Mouse (Mus musculus): ENCODE data around the gene Meiob. TPM values are rescaled to one million over a fixed set of nuclear protein-coding genes. Genes with fewer than 3 reads are reported as not detected.
A peak's percentile ranks its signal among the peaks of the same experiment; 100 is the strongest.

The Meiob gene
- total RNA-seq, 4 experiments from 2014 or later: 0.19 TPM; not detected in 3

GRCm38 (mm10) chr17:24874405-24874745 lies 70.3 kb downstream of the Meiob start:
- no peak for DNase-seq (ENCODE audit: low spot score)

DNA sequence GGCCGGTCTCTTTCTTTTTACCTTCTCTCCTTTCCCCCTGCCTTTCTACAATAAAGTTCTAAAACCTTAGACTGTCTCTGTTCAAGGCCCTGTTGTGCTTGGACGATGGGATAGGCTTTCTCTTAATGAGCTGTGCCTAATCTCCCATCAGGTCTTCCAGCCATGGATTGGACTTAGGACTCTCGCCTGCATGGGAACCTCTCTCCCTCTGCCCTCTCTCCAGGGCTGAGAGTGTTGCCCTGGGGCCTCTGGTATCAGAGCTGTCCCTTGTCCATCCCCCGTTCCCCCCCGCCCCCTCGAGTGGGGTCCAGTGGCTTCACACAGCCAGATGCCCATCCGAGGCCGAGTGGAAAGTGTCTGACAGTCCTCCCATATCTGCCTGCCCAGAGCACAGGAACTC lies 70.9 kb downstream of the Meiob start:
- DNase-seq (ENCODE audit: low spot score): no peak

DNA sequence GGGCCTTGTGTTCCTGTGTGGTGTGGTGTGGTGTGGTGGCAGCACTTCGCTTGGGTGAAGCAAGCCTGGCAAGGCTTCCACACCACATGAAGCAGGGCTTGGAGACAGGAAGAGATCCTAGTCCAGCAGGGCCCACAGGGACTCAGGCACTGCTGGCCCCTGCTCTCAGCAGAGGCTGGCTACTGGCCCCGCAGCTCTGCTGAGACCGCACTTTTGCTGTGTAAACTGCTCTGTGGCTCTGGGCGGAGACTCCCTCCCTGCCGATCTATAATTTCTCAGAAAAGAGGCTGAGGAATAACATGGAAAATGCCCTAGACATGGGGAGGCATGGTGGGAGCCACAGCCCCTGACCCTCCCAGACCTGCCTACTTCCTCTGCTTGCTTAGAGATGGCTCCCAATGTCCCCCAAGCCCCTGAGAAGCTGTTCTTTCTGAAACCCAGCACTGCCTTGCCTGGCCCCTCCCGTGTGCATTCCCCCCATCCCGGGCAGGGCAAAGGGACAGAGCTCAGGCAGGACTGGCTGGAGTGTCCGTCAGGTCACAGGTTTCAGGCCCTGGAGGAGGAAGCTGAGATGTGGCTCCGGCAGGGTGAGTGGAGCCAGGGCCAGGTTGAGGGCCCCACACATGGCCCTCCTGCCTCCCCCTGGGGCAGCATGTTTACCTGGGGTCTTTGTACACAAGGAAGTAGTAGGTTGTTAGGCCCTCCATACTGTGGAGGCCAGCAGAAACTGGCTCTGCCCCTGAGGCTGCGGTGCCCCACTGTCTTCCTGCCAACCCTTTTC lies 73.4 kb downstream of the Meiob start:
- no peak for DNase-seq (ENCODE audit: low spot score)

DNA sequence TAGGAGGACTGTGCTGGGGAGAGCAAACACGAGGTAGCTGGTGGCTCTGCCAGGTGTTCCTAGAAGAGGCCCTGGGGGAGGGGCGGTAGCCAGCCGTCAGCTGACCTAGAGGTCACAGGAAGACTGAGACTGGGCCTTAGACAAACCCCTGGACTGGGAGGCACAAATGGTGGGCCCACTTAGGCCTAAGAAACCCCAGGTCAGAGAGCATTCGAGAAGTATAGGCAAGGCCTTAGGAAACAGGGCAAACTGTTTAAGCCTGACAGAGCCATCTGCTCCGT lies 74.0 kb downstream of the Meiob start:
- DNase-seq (ENCODE audit: low spot score): peak; percentile 63

GRCm38 (mm10) chr17:24878531-24878930 lies 74.4 kb downstream of the Meiob start:
- DNase-seq (ENCODE audit: low spot score): no peak

DNA sequence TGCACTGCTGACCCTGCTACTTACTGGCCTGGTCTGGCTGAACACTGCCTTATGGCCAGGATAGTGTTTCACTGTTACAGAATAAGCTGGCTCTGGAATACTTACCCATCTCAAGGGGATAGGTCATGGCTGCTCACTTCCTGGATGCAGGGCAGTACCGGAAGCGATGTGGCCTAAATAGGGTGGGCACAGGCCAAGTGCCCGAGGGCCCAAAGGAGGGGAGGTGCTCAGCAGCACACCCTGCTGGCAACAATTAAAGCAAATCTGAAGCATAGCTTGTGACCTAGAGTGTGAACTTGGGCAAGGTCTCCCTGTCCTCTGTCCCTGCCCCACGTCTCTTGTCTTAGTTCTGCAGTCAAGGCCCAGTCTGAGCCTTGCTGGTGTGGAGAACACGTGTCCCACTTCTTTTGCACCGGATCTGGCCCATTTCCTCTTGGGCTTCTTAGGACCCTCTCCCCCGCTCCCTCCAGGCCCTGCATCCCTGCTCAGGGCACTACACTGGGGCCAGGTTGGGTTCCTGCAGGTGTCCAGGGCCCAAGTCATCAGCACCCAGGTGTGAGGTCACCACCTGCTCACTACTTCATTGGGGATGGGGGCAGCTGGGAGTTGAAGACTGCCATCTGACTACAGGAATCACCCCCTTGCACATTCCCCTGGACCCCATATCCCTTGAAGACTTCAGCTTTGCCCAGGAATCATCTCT lies 77.8 kb downstream of the Meiob start:
- DNase-seq (ENCODE audit: low spot score): no peak

DNA sequence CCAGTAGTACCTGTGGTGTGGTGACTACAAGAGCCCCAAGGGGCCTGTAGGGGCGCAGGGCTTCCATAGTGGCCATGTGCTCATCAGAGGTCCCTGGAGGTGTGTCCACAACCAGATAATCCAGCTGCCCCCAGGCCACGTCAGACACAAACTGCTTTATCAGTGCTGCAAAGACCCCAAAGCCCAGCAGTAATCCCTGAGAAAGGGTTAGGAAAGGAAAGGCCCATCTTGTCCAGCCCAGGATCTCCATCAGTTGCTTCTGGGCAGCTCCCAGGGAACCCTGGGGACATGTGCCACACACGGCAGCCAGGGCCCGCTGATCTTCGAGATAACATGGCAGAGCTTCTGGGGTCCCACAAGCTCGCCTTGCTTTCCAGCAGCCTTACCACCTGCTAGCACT lies 80.3 kb downstream of the Meiob start:
- no peak for DNase-seq (ENCODE audit: low spot score)

DNA sequence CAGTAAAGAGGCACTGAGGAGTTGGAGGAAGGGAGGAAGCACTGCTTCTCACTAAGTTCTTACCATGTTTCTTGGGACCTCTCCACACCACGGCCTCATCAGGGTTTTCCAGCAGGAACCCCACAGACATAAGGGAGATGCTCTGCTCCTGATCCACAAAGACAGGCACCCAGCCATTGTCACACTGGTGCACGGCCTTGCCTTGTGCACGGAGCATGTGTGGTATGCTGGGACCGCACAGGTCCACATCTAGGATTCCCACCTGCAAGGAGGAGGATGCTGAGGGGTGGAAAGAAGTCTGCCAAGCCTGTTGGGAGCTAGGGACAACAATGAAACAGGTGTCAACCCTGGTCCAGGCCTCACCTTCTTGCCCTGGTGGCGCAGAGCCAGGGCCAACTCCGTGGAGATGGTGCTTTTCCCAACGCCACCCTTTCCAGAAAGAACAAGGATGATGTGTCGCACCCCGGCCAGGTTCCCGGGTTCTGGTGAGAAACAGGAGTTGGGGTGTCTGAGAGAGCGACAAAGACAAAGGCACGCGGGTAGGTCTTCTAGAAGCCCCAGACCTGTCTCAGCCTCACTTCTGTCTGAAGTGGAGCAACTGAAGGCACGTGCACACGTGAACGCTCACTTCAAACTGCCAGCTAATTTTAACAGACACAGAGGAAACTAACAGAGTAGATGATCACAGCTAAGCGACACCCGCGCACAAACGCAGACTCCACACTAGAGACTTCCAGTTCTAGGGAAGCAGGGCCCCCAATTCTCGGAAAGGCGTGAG lies 81.5 kb downstream of the Meiob start:
- DNase-seq (ENCODE audit: low spot score): no peak

- DNase-seq (ENCODE audit: low spot score): peak; percentile 99
These were observed 82.2 kb downstream of the Meiob start, which contains the start of the genes Nubp2 and Spsb3 for GRCm38 (mm10) chr17:24886134-24886931. Gene Nubp2, minus strand, starts transcription at chr17:24886349. Gene Spsb3, plus strand, starts transcription at chr17:24886643.

GRCm38 (mm10) chr17:24886932-24887271 lies 82.8 kb downstream of the Meiob start:
- DNase-seq (ENCODE audit: low spot score): no peak

DNA sequence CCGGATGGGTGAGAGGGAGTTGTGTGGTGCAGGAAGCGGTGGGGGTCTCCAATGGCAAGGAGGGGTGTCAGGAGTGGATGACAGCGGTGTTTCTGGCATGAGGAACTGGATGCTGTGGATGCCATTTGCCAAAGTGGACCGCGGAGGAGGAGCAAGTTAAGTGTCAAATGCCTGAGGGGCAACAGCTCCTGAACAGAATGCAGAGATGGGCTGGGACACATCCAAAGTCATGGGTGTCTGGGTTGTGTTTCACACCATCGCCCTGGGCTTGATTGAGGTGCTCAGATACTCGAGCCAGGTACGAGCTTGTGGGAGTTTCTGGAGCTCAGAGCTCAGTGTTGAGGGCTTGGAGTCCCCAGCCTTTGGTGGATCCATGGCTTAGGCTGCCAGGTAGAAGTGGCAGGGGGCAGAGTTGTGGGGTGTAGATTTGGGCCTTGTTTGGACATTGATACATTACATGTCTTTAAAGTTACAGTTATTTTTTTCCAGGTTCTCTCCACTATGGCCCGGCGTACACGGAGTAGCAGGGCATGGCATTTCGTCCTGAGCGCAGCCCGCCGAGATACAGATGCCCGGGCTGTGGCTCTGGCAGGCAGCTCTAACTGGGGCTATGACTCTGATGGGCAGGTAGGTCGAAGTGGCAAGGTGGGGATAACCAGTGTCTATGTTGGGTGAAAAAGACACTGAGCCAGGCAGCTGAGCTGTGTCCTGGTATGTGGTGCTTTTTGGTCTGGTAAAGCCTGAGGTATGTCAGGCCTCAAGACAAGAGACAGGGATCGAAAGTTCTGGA lies 83.4 kb downstream of the Meiob start:
- DNase-seq (ENCODE audit: low spot score): no peak

GRCm38 (mm10) chr17:24888862-24889261 lies 84.8 kb downstream of the Meiob start:
- no peak for DNase-seq (ENCODE audit: low spot score)

Other genes starting within 250 kb of the Meiob start
- gene Tsc2, start 171.7 kb upstream of the Meiob start, total RNA-seq (2022): 100 to 1,000 TPM; 123 to 135 (median 133) TPM
- 1 to 10 TPM; 2.6 to 3.5 (median 2.8) TPM for gene Nthl1, start 171.6 kb upstream of the Meiob start, total RNA-seq (2022)
- gene Slc9a3r2, start 154.0 kb upstream of the Meiob start, total RNA-seq (2022): 100 to 1,000 TPM in 2 of 4 experiments, 10 to 100 TPM in 2; 87.7 to 110 (median 101) TPM
- not detected for gene Npw, start 145.8 kb upstream of the Meiob start, total RNA-seq (2022)
- gene Zfp598, start 134.6 kb upstream of the Meiob start, total RNA-seq (2022): 10 to 100 TPM; 14.3 to 17.0 (median 15.9) TPM
- gene Syngr3, start 114.3 kb upstream of the Meiob start, total RNA-seq (2022): under 1 TPM in 2 of 4 experiments, not detected in 2; 0.14 to 0.24 TPM
- 10 to 100 TPM; 20.0 to 22.2 (median 21.1) TPM for gene Gfer, start 108.1 kb upstream of the Meiob start, total RNA-seq (2022)
- gene Noxo1, start 108.1 kb upstream of the Meiob start, total RNA-seq (2022): under 1 TPM; 0.49 to 0.84 (median 0.58) TPM
- gene Tbl3, start 96.6 kb upstream of the Meiob start, total RNA-seq (2022): 10 to 100 TPM; 14.4 to 21.6 (median 17.3) TPM
- under 1 TPM in 1 of 4 experiments, not detected in 3; 0.23 TPM for gene Rnf151, start 86.2 kb upstream of the Meiob start, total RNA-seq (2022)
- 100 to 1,000 TPM; 631 to 768 (median 679) TPM for gene Rps2, start 86.2 kb upstream of the Meiob start, total RNA-seq (2022)
- 1,000 to 10,000 TPM in 1 of 4 experiments, 100 to 1,000 TPM in 3; 975 to 1,073 (median 990) TPM for gene Ndufb10, start 79.8 kb upstream of the Meiob start, total RNA-seq (2022)
- gene Rpl3l, start 76.5 kb upstream of the Meiob start, total RNA-seq (2022): 100 to 1,000 TPM; 389 to 453 (median 417) TPM
- 100 to 1,000 TPM; 172 to 208 (median 186) TPM for gene Msrb1, start 67.6 kb upstream of the Meiob start, total RNA-seq (2022)
- gene Hs3st6, start 51.3 kb upstream of the Meiob start, total RNA-seq (2022): not detected
- 10 to 100 TPM; 78.0 to 97.5 (median 87.2) TPM for gene Hagh, start 35.9 kb downstream of the Meiob start, total RNA-seq (2022)
- 10 to 100 TPM; 85.1 to 94.4 (median 88.7) TPM for gene Fahd1, start 46.1 kb downstream of the Meiob start, total RNA-seq (2022)
- 10 to 100 TPM in 2 of 4 experiments, 1 to 10 TPM in 2; 7.8 to 14.5 (median 11.1) TPM for gene Igfals, start 61.7 kb downstream of the Meiob start, total RNA-seq (2022)
- 10 to 100 TPM; 17.2 to 20.1 (median 19.2) TPM for gene Nubp2, start 82.1 kb downstream of the Meiob start, total RNA-seq (2022)
- gene Spsb3, start 82.4 kb downstream of the Meiob start, total RNA-seq (2022): 10 to 100 TPM; 25.8 to 29.3 (median 27.7) TPM
- gene Eme2, start 90.8 kb downstream of the Meiob start, total RNA-seq (2022): 10 to 100 TPM; 19.4 to 23.5 (median 21.1) TPM
- 100 to 1,000 TPM in 2 of 4 experiments, 10 to 100 TPM in 2; 88.8 to 125 (median 109) TPM for gene Mrps34, start 90.8 kb downstream of the Meiob start, total RNA-seq (2022)
- gene Nme3, start 92.2 kb downstream of the Meiob start, total RNA-seq (2022): 10 to 100 TPM; 29.0 to 31.4 (median 29.5) TPM
- gene Mapk8ip3, start 132.7 kb downstream of the Meiob start, total RNA-seq (2022): 10 to 100 TPM; 55.0 to 69.0 (median 62.5) TPM
- 10 to 100 TPM in 2 of 4 experiments, 1 to 10 TPM in 2; 6.4 to 12.8 (median 9.6) TPM for gene Jpt2, start 156.4 kb downstream of the Meiob start, total RNA-seq (2022)
- 10 to 100 TPM in 1 of 4 experiments, 1 to 10 TPM in 3; 9.4 to 11.3 (median 9.6) TPM for gene Cramp1l, start 211.5 kb downstream of the Meiob start, total RNA-seq (2022)
- gene Ift140, start 211.8 kb downstream of the Meiob start, total RNA-seq (2022): 1 to 10 TPM; 3.5 to 6.3 (median 4.5) TPM